Mouse (Mus musculus) neural tube, embryonic 12.5 days (tissue): ENCODE measurements around the gene Eif4g1. TPM values are rescaled to one million over a fixed set of nuclear protein-coding genes. Genes with fewer than 3 reads are reported as not detected.

ENCODE experiments used
- ATAC-seq: fragments of 200-750 bp; cut with Nextera tagmentation; 2 replicates; pipeline ENCODE4 v1.8.0; 2017; ENCODE audit warnings: low read depth, mild to moderate bottlenecking, moderate TSS enrichment, moderate library complexity; ENCODE audit not compliant: low FRiP score
- H3K27ac ChIP-seq: fragments of 300-500 bp; sonication (generic); 2 replicates; pipeline ENCODE4 v1.5.1; 2016
- H3K27me3 ChIP-seq: fragments of 300-500 bp; sonication (generic); replicated peaks from 2 replicates; pipeline ENCODE4 v1.6.1; 2016; ENCODE audit warnings: mild to moderate bottlenecking
- H3K36me3 ChIP-seq: fragments of 300-500 bp; sonication (generic); 2 replicates; pipeline ENCODE4 v1.6.1; 2016; ENCODE audit warnings: mild to moderate bottlenecking
- H3K4me1 ChIP-seq: fragments of 300-500 bp; sonication (generic); 2 replicates; pipeline ENCODE4 v1.6.1; 2016
- H3K4me2 ChIP-seq: fragments of 300-500 bp; sonication (generic); replicated peaks from 2 replicates; pipeline ENCODE4 v1.6.1; 2016; ENCODE audit warnings: mild to moderate bottlenecking
- H3K4me3 ChIP-seq: fragments of 300-500 bp; sonication (generic); 2 replicates; pipeline ENCODE4 v1.5.1; 2016
- H3K9ac ChIP-seq: fragments of 300-500 bp; sonication (generic); 2 replicates; pipeline ENCODE4 v1.6.1; 2016; ENCODE audit warnings: mild to moderate bottlenecking
- H3K9me3 ChIP-seq: fragments of 300-500 bp; sonication (generic); 2 replicates; pipeline ENCODE4 v1.6.1; 2016; ENCODE audit warnings: mild to moderate bottlenecking
- WGBS: fragments of 180-500 bp; shearing (Covaris S2); methylation state at CpG from one replicate; pipeline ENCODE4 v1.1.7; 2016; 5-methylcytosine and 5-hydroxymethylcytosine counted together
- polyA plus RNA-seq: library from polyadenylated mRNA; unstranded; fragments of >200 nt; fragmentation: Nextera tagmentation; extraction: Ambion mirVana; gene quantifications from 2 replicates; pipeline ENCODE4 v1.2.1, GENCODE M21; 2016

Eif4g1 gene
- polyA plus RNA-seq, 1 experiment from 2014 or later, result 183 TPM

GRCm38 (mm10) chr16:20723247-20723646, 55.1 kb downstream of the Eif4g1 start:
- Histone ChIP-seq H3K27ac (no peak overlapping the region), H3K4me1 (peaks cover 7% of the 10 kb centered on the region), H3K9ac (no peak overlapping the region), H3K9me3 (no peaks in the 10 kb centered on the region), H3K4me2 (no peak overlapping the region), H3K4me3 (no peak overlapping the region), H3K27me3 (no peaks in the 10 kb centered on the region), H3K36me3 (peaks cover 30% of the 10 kb centered on the region)
- ATAC-seq, result no peak
- WGBS, result 68% methylated on average over 4 of the region's 4 CpGs

- 28% methylated on average over 5 of the region's 5 CpGs for WGBS
- no peak overlapping the region for H3K4me2 ChIP-seq
- no peaks in the 10 kb centered on the region for H3K9me3 ChIP-seq
- no peak overlapping the region for H3K4me3 ChIP-seq
- H3K27ac ChIP-seq, result no peak overlapping the region
- ATAC-seq, result peak; percentile 56; the same call in 1 of the 2 replicates
- peaks cover 30% of the 10 kb centered on the region for H3K36me3 ChIP-seq
- no peaks in the 10 kb centered on the region for H3K27me3 ChIP-seq
- no peak overlapping the region for H3K9ac ChIP-seq
- H3K4me1 ChIP-seq, result no peaks in the 10 kb centered on the region
Observed at GRCm38 (mm10) chr16:20724338-20724748, 56.2 kb downstream of the Eif4g1 start.

GRCm38 (mm10) chr16:20725321-20725720, 57.2 kb downstream of the Eif4g1 start:
- 86% methylated on average over 7 of the region's 7 CpGs for WGBS
- ATAC-seq, result no peak

GRCm38 (mm10) chr16:20725750-20726149, 57.6 kb downstream of the Eif4g1 start:
- peaks cover 19% of the 10 kb centered on the region for H3K36me3 ChIP-seq
- H3K27me3 ChIP-seq, result no peaks in the 10 kb centered on the region
- H3K9ac ChIP-seq, result no peak overlapping the region
- no peaks in the 10 kb centered on the region for H3K4me1 ChIP-seq
- no peaks in the 10 kb centered on the region for H3K9me3 ChIP-seq
- ATAC-seq, result no peak
- H3K27ac ChIP-seq, result no peak overlapping the region
- no peak overlapping the region for H3K4me2 ChIP-seq
- H3K4me3 ChIP-seq, result no peak overlapping the region
- 70% methylated on average over 4 of the region's 4 CpGs for WGBS

More at GRCm38 (mm10) chr16:20725321-20725720, 57.2 kb downstream of the Eif4g1 start:
- H3K9ac ChIP-seq, result no peak overlapping the region
- H3K27me3 ChIP-seq, result no peaks in the 10 kb centered on the region
- H3K4me2 ChIP-seq, result no peak overlapping the region
- no peak overlapping the region for H3K27ac ChIP-seq
- H3K4me3 ChIP-seq, result no peak overlapping the region
- peaks cover 24% of the 10 kb centered on the region for H3K36me3 ChIP-seq
- no peaks in the 10 kb centered on the region for H3K4me1 ChIP-seq
- H3K9me3 ChIP-seq, result no peaks in the 10 kb centered on the region

- Histone ChIP-seq H3K4me2 (no peak overlapping the region), H3K9ac (no peak overlapping the region), H3K4me3 (no peak overlapping the region), H3K27ac (no peak overlapping the region), H3K36me3 (peaks cover 14% of the 10 kb centered on the region), H3K9me3 (no peaks in the 10 kb centered on the region), H3K4me1 (no peaks in the 10 kb centered on the region), H3K27me3 (no peaks in the 10 kb centered on the region)
- WGBS, result 71% methylated on average over 1 of the region's 1 CpGs
- no peak for ATAC-seq
Observed at GRCm38 (mm10) chr16:20726384-20726783, 58.3 kb downstream of the Eif4g1 start.

GRCm38 (mm10) chr16:20730293-20730711, 62.2 kb downstream of the Eif4g1 start:
- no peak for ATAC-seq
- Histone ChIP-seq H3K36me3 (no peaks in the 10 kb centered on the region), H3K4me3 (no peak overlapping the region), H3K9me3 (no peaks in the 10 kb centered on the region), H3K4me2 (no peak overlapping the region), H3K27me3 (peaks cover 17% of the 10 kb centered on the region), H3K9ac (no peak overlapping the region), H3K27ac (no peak overlapping the region), H3K4me1 (peaks cover 18% of the 10 kb centered on the region)
- 44% methylated on average over 5 of the region's 5 CpGs for WGBS

- peak overlapping the region; percentile 90 for H3K4me2 ChIP-seq
- H3K4me3 ChIP-seq, result no peak overlapping the region
- H3K27ac ChIP-seq, result no peak overlapping the region
- H3K9ac ChIP-seq, result no peak overlapping the region
- no peaks in the 10 kb centered on the region for H3K9me3 ChIP-seq
- 67% methylated on average over 5 of the region's 5 CpGs for WGBS
- no peak for ATAC-seq
- peaks cover 18% of the 10 kb centered on the region for H3K4me1 ChIP-seq
- peaks cover 26% of the 10 kb centered on the region for H3K27me3 ChIP-seq
- 0 out of 2 replicates have a peak, but pooled peaks cover 4% of the 10 kb centered on the region for H3K36me3 ChIP-seq
Observed at GRCm38 (mm10) chr16:20731688-20732087, 63.6 kb downstream of the Eif4g1 start.

GRCm38 (mm10) chr16:20732251-20732924, 64.3 kb downstream of the Eif4g1 start:
- H3K9ac ChIP-seq, result peak overlapping the region; percentile 86
- H3K9me3 ChIP-seq, result no peaks in the 10 kb centered on the region
- H3K4me2 ChIP-seq, result peak overlapping the region; percentile 90
- peaks cover 26% of the 10 kb centered on the region for H3K27me3 ChIP-seq
- peak; percentile 51 for ATAC-seq
- H3K27ac ChIP-seq, result peak overlapping the region; percentile 62
- peaks cover 18% of the 10 kb centered on the region for H3K4me1 ChIP-seq
- peak overlapping the region; percentile 71 for H3K4me3 ChIP-seq
- under 1% methylated on average over 26 of the region's 30 CpGs for WGBS
- H3K36me3 ChIP-seq, result 0 out of 2 replicates have a peak, but pooled peaks cover 4% of the 10 kb centered on the region

GRCm38 (mm10) chr16:20732925-20733730, 65.0 kb downstream of the Eif4g1 start, which contains the start of gene Chrd:
Gene Chrd, plus strand, starts transcription at chr16:20733127.
- 0 out of 2 replicates have a peak, but pooled peaks cover 4% of the 10 kb centered on the region for H3K36me3 ChIP-seq
- peak within 1 kb of the TSS; percentile 90 for H3K4me2 ChIP-seq
- peaks cover 18% of the 10 kb centered on the region for H3K4me1 ChIP-seq
- H3K9me3 ChIP-seq, result no peaks in the 10 kb centered on the region
- H3K27me3 ChIP-seq, result peaks cover 26% of the 10 kb centered on the region
- under 1% methylated on average over 63 of the region's 70 CpGs for whole genome bisulfite sequencing
- peak; percentile 82 for ATAC-seq
- peak within 1 kb of the TSS; percentile 71 for H3K4me3 ChIP-seq
- peak within 1 kb of the TSS; percentile 86 for H3K9ac ChIP-seq
- H3K27ac ChIP-seq, result peak within 1 kb of the TSS; percentile 62

GRCm38 (mm10) chr16:20733731-20734730, 65.9 kb downstream of the Eif4g1 start, which contains the start of gene Thpo:
Gene Thpo, minus strand, starts transcription at chr16:20734511.
- peak within 1 kb of the TSS; percentile 86 for H3K9ac ChIP-seq
- H3K27me3 ChIP-seq, result peaks cover 26% of the 10 kb centered on the region
- peak within 1 kb of the TSS; percentile 90 for H3K4me2 ChIP-seq
- H3K36me3 ChIP-seq, result 0 out of 2 replicates have a peak, but pooled peaks cover 4% of the 10 kb centered on the region
- ATAC-seq, result no peak
- H3K4me3 ChIP-seq, result peak within 1 kb of the TSS; percentile 71
- H3K27ac ChIP-seq, result 0 out of 2 replicates have a peak within 1 kb of the TSS, but pooled peaks have one; percentile 62
- no peaks in the 10 kb centered on the region for H3K9me3 ChIP-seq
- H3K4me1 ChIP-seq, result peaks cover 18% of the 10 kb centered on the region
- 1% methylated on average over 45 of the region's 45 CpGs for WGBS

GRCm38 (mm10) chr16:20735651-20736050, 67.5 kb downstream of the Eif4g1 start:
- Histone ChIP-seq H3K9ac (no peak overlapping the region), H3K4me2 (no peak overlapping the region), H3K36me3 (0 out of 2 replicates have a peak, but pooled peaks cover 4% of the 10 kb centered on the region), H3K27ac (no peak overlapping the region), H3K27me3 (peaks cover 26% of the 10 kb centered on the region), H3K4me3 (no peak overlapping the region), H3K9me3 (no peaks in the 10 kb centered on the region), H3K4me1 (peaks cover 18% of the 10 kb centered on the region)
- ATAC-seq, result no peak
- 82% methylated on average over 5 of the region's 5 CpGs for WGBS
